Mouse (Mus musculus) liver, embryonic 18 days (tissue): ENCODE results near the gene Gm20830. TPM values are rescaled to one million over a fixed set of nuclear protein-coding genes. Genes with fewer than 3 reads are reported as not detected.

ENCODE experiments used
- polyA plus RNA-seq: library from polyadenylated mRNA; depleted of rRNA; stranded (reverse); fragments of >200 nt; gene quantifications from 2 replicates; pipeline ENCODE4 v1.2.3, GENCODE M21; 2012; rRNA removed

The Gm20830 gene
- not detected in 2 replicates for polyA plus RNA-seq

GRCm38 (mm10) chrY:6918182-6918581 is at the start of gene Gm20830:
TSS of gene Gm20830 (minus strand) at chrY:6918282.

Other genes starting within 250 kb of the Gm20830 start
- not detected in 2 replicates for gene Gm21719, start 235.4 kb downstream of the Gm20830 start, polyA plus RNA-seq